Mouse (Mus musculus) T-cell, adult 2 months (primary cell): ENCODE measurements around the gene Eif1b.
A peak's percentile ranks its signal among the peaks of the same experiment; 100 is the strongest.
"Not testable (repeated sequence)": the region's sequence is repeated elsewhere in the genome, so short reads cannot be mapped to it uniquely, and the experiment has no call there.

Source experiments
- DNase-seq: peaks from one replicate; pipeline ENCODE4 v3.0.0; 2022; ENCODE audit warnings: low spot score

The Eif1b gene

GRCm38 (mm10) chr9:120521161-120521560, 29.1 kb downstream of the Eif1b start:
- no peak for DNase-seq

GRCm38 (mm10) chr9:120527270-120527669, 35.2 kb downstream of the Eif1b start:
- DNase-seq, result no peak

- no peak for DNase-seq
These were observed 35.9 kb downstream of the Eif1b start for GRCm38 (mm10) chr9:120527919-120528318.

- no peak for DNase-seq
These were observed 36.9 kb downstream of the Eif1b start for GRCm38 (mm10) chr9:120528815-120529510.

- no peak for DNase-seq
These were observed 38.4 kb downstream of the Eif1b start for GRCm38 (mm10) chr9:120530471-120530870.

GRCm38 (mm10) chr9:120532062-120532461, 40.0 kb downstream of the Eif1b start:
- DNase-seq, result no peak

GRCm38 (mm10) chr9:120532691-120533090, 40.7 kb downstream of the Eif1b start:
- DNase-seq, result no peak

- DNase-seq, result not testable (repeated sequence)
These were observed 41.5 kb downstream of the Eif1b start for GRCm38 (mm10) chr9:120533446-120533950.

GRCm38 (mm10) chr9:120539662-120540251, 47.7 kb downstream of the Eif1b start, which contains the start of gene Entpd3:
Gene Entpd3, plus strand, starts transcription at chr9:120539818.
- DNase-seq, result peak; percentile 11

GRCm38 (mm10) chr9:120541411-120541810, 49.4 kb downstream of the Eif1b start:
- no peak for DNase-seq

GRCm38 (mm10) chr9:120542241-120542640, 50.2 kb downstream of the Eif1b start:
- no peak for DNase-seq
